Mouse (Mus musculus): ENCODE results near the gene Pcx.

- TF ChIP-seq POLR2A (IDR thresholded peaks at IDR 0.05; ENCODE audit: insufficient read depth, low read depth, low read length): no peak
- no peak for TF ChIP-seq CTCF (IDR thresholded peaks at IDR 0.05)
- no peak for TF ChIP-seq EP300 (IDR thresholded peaks at IDR 0.05; ENCODE audit: insufficient read depth, low read depth, low read length)
Measured at GRCm38 (mm10) chr19:4623419-4623818, 113.1 kb downstream of the Pcx start.

Data from heart, adult 2 months (tissue).